Mouse (Mus musculus): Measurements from ENCODE around the gene Mrpl55. TPM values are rescaled to one million over a fixed set of nuclear protein-coding genes. Genes with fewer than 3 reads are reported as not detected.

Mrpl55 gene
- total and polyA plus RNA-seq, 3 experiments: 110 to 117 (median 113) TPM

GRCm38 (mm10) chr11:59212892-59213494, 10.7 kb downstream of the Mrpl55 start:
- peaks cover 17% of the 10 kb centered on the region for H3K4me1 ChIP-seq (ENCODE audit: control insufficient read depth, insufficient read depth, low read length)
- H3K36me3 ChIP-seq (ENCODE audit: control insufficient read depth, insufficient read depth, low read length): peaks cover 34% of the 10 kb centered on the region

DNA sequence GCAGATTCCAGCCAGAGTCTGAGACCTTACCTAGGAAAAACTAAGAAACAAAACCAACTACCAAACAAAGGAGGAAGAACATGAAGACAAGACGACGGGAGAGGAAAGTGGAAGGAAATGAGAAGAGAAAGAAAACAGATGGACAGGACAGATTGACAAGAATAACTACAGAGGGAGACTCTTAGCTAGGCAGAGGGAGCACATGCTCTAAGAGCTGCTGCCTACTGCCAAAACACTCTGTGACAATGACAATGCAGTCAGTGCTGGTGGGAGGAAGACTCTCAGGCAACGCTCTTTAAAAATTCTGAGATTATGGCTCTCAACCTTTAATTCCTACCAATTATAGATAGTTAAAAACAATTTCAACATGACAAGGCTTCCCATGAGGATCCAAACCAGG, 14.7 kb downstream of the Mrpl55 start:
- 9% methylated on average over 3 of the region's 3 CpGs for WGBS
- H3K4me1 ChIP-seq (ENCODE audit: control insufficient read depth, insufficient read depth, low read length): peaks cover 25% of the 10 kb centered on the region
- H3K27me3 ChIP-seq (ENCODE audit: control insufficient read depth, insufficient read depth, low read length): no peaks in the 10 kb centered on the region
- H3K4me3 ChIP-seq: no peak overlapping the region
- DNase-seq: no peak
- H3K9ac ChIP-seq (ENCODE audit: low read depth, low read length): no peak overlapping the region
- TF ChIP-seq POLR2A (IDR thresholded peaks at IDR 0.05; ENCODE audit: insufficient read depth, low read depth, low read length): no peak
- TF ChIP-seq EP300 (IDR thresholded peaks at IDR 0.05; ENCODE audit: insufficient read depth, low read depth, low read length): no peak
- no peak for TF ChIP-seq CTCF (IDR thresholded peaks at IDR 0.05)
- peaks cover 19% of the 10 kb centered on the region for H3K79me2 ChIP-seq (replicated peaks; ENCODE audit: control insufficient read depth, insufficient read depth, low read length)
- peak overlapping the region; percentile 2 for H3K27ac ChIP-seq
- peaks cover 56% of the 10 kb centered on the region for H3K36me3 ChIP-seq (ENCODE audit: control insufficient read depth, insufficient read depth, low read length)
- intact Hi-C loops (cut with DNase I): no loop called here

More at GRCm38 (mm10) chr11:59212892-59213494, 10.7 kb downstream of the Mrpl55 start:
- Histone ChIP-seq H3K27ac (no peak overlapping the region), H3K79me2 (replicated peaks; ENCODE audit: control insufficient read depth, insufficient read depth, low read length) (peaks cover 14% of the 10 kb centered on the region), H3K9ac (ENCODE audit: low read depth, low read length) (no peak overlapping the region), H3K27me3 (ENCODE audit: control insufficient read depth, insufficient read depth, low read length) (no peaks in the 10 kb centered on the region), H3K4me3 (no peak overlapping the region)
- WGBS: 70% methylated on average over 12 of the region's 12 CpGs
- intact Hi-C loops (cut with DNase I): no loop called here
- TF ChIP-seq CTCF (IDR thresholded peaks at IDR 0.05) (no peak), EP300 (IDR thresholded peaks at IDR 0.05; ENCODE audit: insufficient read depth, low read depth, low read length) (no peak), POLR2A (IDR thresholded peaks at IDR 0.05; ENCODE audit: insufficient read depth, low read depth, low read length) (no peak)
- no peak for DNase-seq

GRCm38 (mm10) chr11:59218389-59218998, 16.2 kb downstream of the Mrpl55 start:
- Histone ChIP-seq H3K27ac (no peak overlapping the region; the same call in 1 of the 2 replicates), H3K9ac (ENCODE audit: low read depth, low read length) (no peak overlapping the region), H3K4me3 (no peak overlapping the region), H3K27me3 (ENCODE audit: control insufficient read depth, insufficient read depth, low read length) (no peaks in the 10 kb centered on the region), H3K79me2 (replicated peaks; ENCODE audit: control insufficient read depth, insufficient read depth, low read length) (peaks cover 19% of the 10 kb centered on the region), H3K4me1 (ENCODE audit: control insufficient read depth, insufficient read depth, low read length) (peaks cover 26% of the 10 kb centered on the region), H3K36me3 (ENCODE audit: control insufficient read depth, insufficient read depth, low read length) (peaks cover 67% of the 10 kb centered on the region)
- no peak for DNase-seq
- TF ChIP-seq CTCF (IDR thresholded peaks at IDR 0.05) (no peak), EP300 (IDR thresholded peaks at IDR 0.05; ENCODE audit: insufficient read depth, low read depth, low read length) (no peak), POLR2A (IDR thresholded peaks at IDR 0.05; ENCODE audit: insufficient read depth, low read depth, low read length) (no peak)
- 56% methylated on average over 4 of the region's 4 CpGs for WGBS
- intact Hi-C loops (cut with DNase I): no loop called here

GRCm38 (mm10) chr11:59219064-59219463, 16.8 kb downstream of the Mrpl55 start:
- DNase-seq: peak in 1 of 2 experiments; percentile 34
- H3K4me3 ChIP-seq: no peak overlapping the region
- peaks cover 28% of the 10 kb centered on the region for H3K4me1 ChIP-seq (ENCODE audit: control insufficient read depth, insufficient read depth, low read length)
- H3K27me3 ChIP-seq (ENCODE audit: control insufficient read depth, insufficient read depth, low read length): no peaks in the 10 kb centered on the region
- H3K79me2 ChIP-seq (replicated peaks; ENCODE audit: control insufficient read depth, insufficient read depth, low read length): peaks cover 22% of the 10 kb centered on the region
- intact Hi-C loops (cut with DNase I): no loop called here
- no peak overlapping the region for H3K27ac ChIP-seq
- no peak for TF ChIP-seq POLR2A (IDR thresholded peaks at IDR 0.05; ENCODE audit: insufficient read depth, low read depth, low read length)
- peak; percentile 75 for TF ChIP-seq CTCF (IDR thresholded peaks at IDR 0.05)
- peaks cover 70% of the 10 kb centered on the region for H3K36me3 ChIP-seq (ENCODE audit: control insufficient read depth, insufficient read depth, low read length)
- no peak overlapping the region for H3K9ac ChIP-seq (ENCODE audit: low read depth, low read length)

DNA sequence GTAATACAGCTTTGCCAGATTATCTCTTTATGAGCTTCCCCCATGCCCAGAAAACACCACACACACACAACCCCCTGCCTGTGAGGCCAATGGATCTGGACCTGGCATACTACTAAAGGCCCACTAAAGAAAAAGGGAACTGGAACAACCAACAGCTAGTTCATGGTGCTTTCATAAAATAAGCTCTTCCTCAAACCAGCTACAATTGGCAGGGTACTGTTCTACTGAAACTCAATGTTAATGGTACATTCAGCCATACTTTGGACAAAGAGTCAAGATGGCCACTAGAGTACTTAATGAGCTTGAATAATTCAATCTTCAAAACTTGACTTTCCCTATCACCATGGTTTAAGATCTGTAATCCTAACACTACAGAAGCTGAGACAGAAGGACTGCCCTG, 19.3 kb downstream of the Mrpl55 start:
- Histone ChIP-seq H3K27me3 (ENCODE audit: control insufficient read depth, insufficient read depth, low read length) (no peaks in the 10 kb centered on the region), H3K9ac (ENCODE audit: low read depth, low read length) (no peak overlapping the region), H3K79me2 (replicated peaks; ENCODE audit: control insufficient read depth, insufficient read depth, low read length) (peaks cover 13% of the 10 kb centered on the region), H3K27ac (no peak overlapping the region), H3K36me3 (ENCODE audit: control insufficient read depth, insufficient read depth, low read length) (peaks cover 74% of the 10 kb centered on the region), H3K4me3 (no peak overlapping the region), H3K4me1 (ENCODE audit: control insufficient read depth, insufficient read depth, low read length) (peaks cover 37% of the 10 kb centered on the region)
- no peak for DNase-seq
- no peak for TF ChIP-seq CTCF (IDR thresholded peaks at IDR 0.05)
- no peak for TF ChIP-seq EP300 (IDR thresholded peaks at IDR 0.05; ENCODE audit: insufficient read depth, low read depth, low read length)
- TF ChIP-seq POLR2A (IDR thresholded peaks at IDR 0.05; ENCODE audit: insufficient read depth, low read depth, low read length): no peak
- intact Hi-C loops (cut with DNase I): no loop called here

- TF ChIP-seq POLR2A (IDR thresholded peaks at IDR 0.05; ENCODE audit: insufficient read depth, low read depth, low read length): no peak
- Histone ChIP-seq H3K36me3 (ENCODE audit: control insufficient read depth, insufficient read depth, low read length) (peaks cover 68% of the 10 kb centered on the region), H3K4me3 (no peak overlapping the region), H3K27me3 (ENCODE audit: control insufficient read depth, insufficient read depth, low read length) (no peaks in the 10 kb centered on the region), H3K4me1 (ENCODE audit: control insufficient read depth, insufficient read depth, low read length) (peaks cover 37% of the 10 kb centered on the region), H3K79me2 (replicated peaks; ENCODE audit: control insufficient read depth, insufficient read depth, low read length) (peaks cover 16% of the 10 kb centered on the region), H3K27ac (no peak overlapping the region), H3K9ac (ENCODE audit: low read depth, low read length) (no peak overlapping the region)
- no peak for DNase-seq
- 71% methylated on average over 4 of the region's 4 CpGs for WGBS
- intact Hi-C loops (cut with DNase I): no loop called here
These were observed 20.0 kb downstream of the Mrpl55 start for GRCm38 (mm10) chr11:59222306-59222705.

All from heart, adult 2 months (tissue).